Mouse (Mus musculus) kidney, embryonic 16.5 days (tissue): ENCODE measurements at regions not wholly inside any gene's neighbourhood (a gene's known extent, or its start where the extent isn't known, plus 50 kb on each side); places are given as distances from the start of the nearest gene placed in this dataset.

Experiments used
- ATAC-seq: fragments of 200-750 bp; cut with Nextera tagmentation; 2 replicates; pipeline ENCODE4 v1.8.0; 2017; ENCODE audit warnings: moderate TSS enrichment; ENCODE audit not compliant: low FRiP score, low TSS enrichment
- H3K27ac ChIP-seq: fragments of 300-500 bp; sonication (generic); 2 replicates; pipeline ENCODE4 v1.5.1; 2014; ENCODE audit warnings: low read length
- H3K27me3 ChIP-seq: fragments of 300-500 bp; sonication (generic); 2 replicates; pipeline ENCODE4 v1.6.1; 2014; ENCODE audit warnings: low read length, control low read depth, mixed read lengths; ENCODE audit not compliant: insufficient read depth
- H3K36me3 ChIP-seq: fragments of 300-500 bp; sonication (generic); 2 replicates; pipeline ENCODE4 v1.6.1; 2014; ENCODE audit warnings: low read length, control low read depth, mixed read lengths; ENCODE audit not compliant: insufficient read depth
- H3K4me1 ChIP-seq: fragments of 300-500 bp; sonication (generic); 2 replicates; pipeline ENCODE4 v1.6.1; 2014; ENCODE audit warnings: low read length, control low read depth, mixed read lengths; ENCODE audit not compliant: insufficient read depth
- H3K4me2 ChIP-seq: fragments of 300-500 bp; sonication (generic); replicated peaks from 2 replicates; pipeline ENCODE4 v1.6.1; 2014; ENCODE audit warnings: low read depth, low read length
- H3K4me3 ChIP-seq: fragments of 300-500 bp; sonication (generic); 2 replicates; pipeline ENCODE4 v1.5.1; 2014; ENCODE audit warnings: mild to moderate bottlenecking, low read length
- H3K9ac ChIP-seq: fragments of 300-500 bp; sonication (generic); replicated peaks from 2 replicates; pipeline ENCODE4 v1.6.1; 2014; ENCODE audit warnings: low read length
- H3K9me3 ChIP-seq: fragments of 300-500 bp; sonication (generic); 2 replicates; pipeline ENCODE4 v1.6.1; 2016; ENCODE audit warnings: low read length, control low read depth
- WGBS: fragments of 180-500 bp; shearing (Covaris S2); extraction: QIAGEN DNeasy Blood & Tissue Kit; methylation state at CpG from one replicate; pipeline ENCODE4 v1.1.7; 2014; 5-methylcytosine and 5-hydroxymethylcytosine counted together

DNA sequence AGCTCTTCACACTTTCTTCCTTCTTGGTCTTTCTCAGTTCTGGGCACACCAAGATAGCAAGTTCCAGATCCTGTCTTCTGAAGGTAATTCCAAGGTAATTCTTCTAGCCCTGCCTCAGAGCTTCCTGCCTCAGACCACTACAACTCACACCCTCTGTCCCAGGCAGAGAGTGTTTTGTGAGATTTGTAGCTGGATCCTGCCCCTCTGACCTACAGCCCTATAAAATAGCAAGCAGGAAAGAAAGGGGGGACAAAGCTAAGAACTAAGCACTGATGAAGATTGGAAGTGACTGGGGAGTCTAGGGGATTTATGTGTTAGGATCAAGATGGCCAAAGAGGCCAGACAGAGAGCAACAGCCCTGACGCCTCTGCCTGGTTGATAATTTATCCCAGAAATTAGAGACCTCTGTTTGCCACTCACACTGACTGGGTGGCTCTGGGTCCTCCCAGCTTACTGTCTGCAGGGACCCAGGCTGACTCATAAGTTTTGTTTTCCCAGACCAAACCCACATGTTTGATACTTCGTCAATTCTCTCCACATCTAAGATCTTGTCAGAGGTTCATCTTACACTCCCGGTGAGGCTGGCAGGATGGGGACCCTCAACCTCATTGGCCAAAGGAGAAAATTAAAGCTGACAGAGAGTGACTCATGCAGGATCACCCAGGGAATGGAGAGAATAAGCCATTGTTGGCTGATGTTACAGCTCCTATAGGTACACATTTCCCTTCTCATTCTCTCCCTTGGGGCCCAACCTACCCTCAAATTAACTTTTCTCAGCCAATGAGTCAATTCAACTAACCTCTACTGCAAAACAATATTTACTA, 84.8 kb upstream of the Trabd2b start:
- H3K9me3 ChIP-seq = no peaks in the 10 kb centered on the region
- WGBS = 13% methylated on average over 3 of the region's 3 CpGs
- no peak overlapping the region for H3K9ac ChIP-seq
- H3K4me2 ChIP-seq = no peak overlapping the region
- no peaks in the 10 kb centered on the region for H3K36me3 ChIP-seq
- peak; percentile 95 for ATAC-seq
- peaks cover 8% of the 10 kb centered on the region; the same call in 1 of the 2 replicates for H3K27me3 ChIP-seq
- no peak overlapping the region for H3K4me3 ChIP-seq
- no peak overlapping the region for H3K27ac ChIP-seq
- H3K4me1 ChIP-seq = peaks cover 7% of the 10 kb centered on the region; the same call in 1 of the 2 replicates

DNA sequence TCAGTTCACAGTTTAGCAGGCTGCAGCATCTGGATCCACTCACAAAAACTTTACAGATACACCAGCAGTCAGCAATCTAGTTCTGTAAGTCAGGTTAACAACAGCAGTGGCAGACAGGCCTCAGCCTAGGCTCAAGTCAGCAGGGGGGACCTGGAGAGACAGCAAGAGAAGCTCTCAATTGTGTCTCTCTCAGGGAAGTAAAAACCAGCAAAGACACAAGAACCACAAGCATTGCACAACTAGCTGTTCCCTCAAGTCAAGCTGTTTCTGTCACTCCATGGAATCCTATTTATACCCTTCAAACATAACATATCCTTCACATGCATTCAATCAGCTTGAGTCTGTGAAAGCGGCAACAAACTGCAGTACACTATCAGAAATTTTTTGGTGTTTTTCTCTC, 76.5 kb upstream of the Trabd2b start:
- ATAC-seq = no peak
- H3K4me2 ChIP-seq = no peak overlapping the region
- no peak overlapping the region for H3K4me3 ChIP-seq
- no peaks in the 10 kb centered on the region for H3K36me3 ChIP-seq
- H3K9ac ChIP-seq = no peak overlapping the region
- H3K27ac ChIP-seq = no peak overlapping the region
- peaks cover 10% of the 10 kb centered on the region for H3K27me3 ChIP-seq
- 90% methylated on average over 1 of the region's 1 CpGs for WGBS
- H3K4me1 ChIP-seq = no peaks in the 10 kb centered on the region
- H3K9me3 ChIP-seq = no peaks in the 10 kb centered on the region

DNA sequence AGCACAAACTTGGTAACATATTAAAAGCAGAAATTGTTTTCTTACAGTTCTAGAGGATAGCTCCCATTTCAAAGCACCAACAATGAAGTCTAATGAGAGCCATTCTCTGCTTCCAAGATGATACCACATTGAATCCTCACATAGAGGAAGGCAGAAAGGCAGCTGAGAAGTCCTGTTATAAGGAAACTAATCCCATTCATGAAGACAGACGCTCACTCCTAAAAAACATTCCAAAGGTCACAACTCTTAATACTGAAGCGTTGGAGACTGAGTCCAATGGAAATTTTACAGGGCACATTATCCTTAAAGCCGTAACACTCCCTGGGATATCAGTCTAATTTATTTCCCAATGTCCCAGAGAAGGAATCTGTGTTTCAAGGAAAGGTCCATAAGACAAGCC, 75.4 kb upstream of the Trabd2b start:
- Histone ChIP-seq H3K9me3 (no peaks in the 10 kb centered on the region), H3K4me2 (no peak overlapping the region), H3K4me3 (no peak overlapping the region), H3K27me3 (peaks cover 10% of the 10 kb centered on the region), H3K9ac (no peak overlapping the region), H3K4me1 (0 out of 2 replicates have a peak, but pooled peaks cover under 1% of the 10 kb centered on the region), H3K27ac (no peak overlapping the region), H3K36me3 (no peaks in the 10 kb centered on the region)
- ATAC-seq = no peak
- whole genome bisulfite sequencing = 58% methylated on average over 3 of the region's 3 CpGs

DNA sequence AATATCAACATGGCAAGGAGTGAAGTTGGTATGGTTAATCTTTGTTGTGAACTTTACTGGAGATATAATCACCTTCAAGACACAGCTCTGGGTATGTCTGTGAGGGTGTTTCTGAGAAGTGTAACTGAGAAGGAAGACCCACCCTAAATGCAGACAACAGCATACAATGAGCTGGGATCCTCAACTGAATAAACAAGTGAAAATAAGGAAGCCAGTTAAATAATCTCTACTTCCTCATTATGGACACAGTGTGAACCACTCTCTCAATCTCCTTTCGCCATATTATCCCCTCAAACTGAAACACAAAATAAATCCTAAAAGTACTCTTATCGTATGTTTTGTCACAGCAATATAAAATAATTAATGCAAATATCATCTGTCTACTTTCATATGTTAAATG, 71.7 kb upstream of the Trabd2b start:
- H3K4me2 ChIP-seq = no peak overlapping the region
- 0 out of 2 replicates have a peak, but pooled peaks cover 3% of the 10 kb centered on the region for H3K4me1 ChIP-seq
- peaks cover 8% of the 10 kb centered on the region for H3K27me3 ChIP-seq
- H3K9me3 ChIP-seq = no peaks in the 10 kb centered on the region
- no peak overlapping the region for H3K4me3 ChIP-seq
- no peak for ATAC-seq
- no peak overlapping the region for H3K9ac ChIP-seq
- no peak overlapping the region for H3K27ac ChIP-seq
- 89% methylated on average over 2 of the region's 2 CpGs for WGBS
- H3K36me3 ChIP-seq = no peaks in the 10 kb centered on the region

DNA sequence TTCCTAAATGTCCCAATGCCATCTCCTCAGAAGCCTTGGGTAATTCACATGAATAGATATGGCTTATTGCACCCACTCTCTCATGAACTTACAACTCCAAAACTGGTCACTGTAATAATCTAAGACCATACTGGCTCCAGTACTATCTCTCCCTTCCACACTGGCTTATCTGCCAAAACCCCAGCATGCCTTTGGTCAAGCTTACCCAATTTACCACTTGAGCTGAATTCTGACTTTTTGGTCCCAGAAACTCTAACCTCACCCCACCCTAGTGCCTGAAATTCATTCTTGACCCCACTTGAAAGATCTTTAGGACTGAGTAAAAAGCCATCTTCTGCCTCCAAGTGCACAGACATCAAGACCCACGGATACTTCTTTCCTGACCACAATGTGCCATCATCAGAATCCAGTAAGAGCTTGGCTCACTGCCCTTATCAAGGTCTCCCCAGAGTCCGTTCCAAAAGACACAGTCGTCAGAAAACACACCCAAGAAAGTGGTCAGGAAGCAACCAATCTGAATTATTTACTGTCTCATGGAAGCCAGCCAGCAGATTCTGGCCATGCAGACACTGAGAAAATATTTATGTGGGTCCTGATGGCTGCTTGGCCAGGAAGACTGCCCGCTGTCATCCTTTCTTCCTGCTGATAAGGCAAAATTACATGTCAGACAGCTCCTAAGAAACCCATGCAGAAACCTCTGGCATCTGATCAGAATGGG, 70.3 kb upstream of the Trabd2b start:
- Histone ChIP-seq H3K4me3 (no peak overlapping the region), H3K27ac (no peak overlapping the region), H3K9me3 (no peaks in the 10 kb centered on the region), H3K36me3 (no peaks in the 10 kb centered on the region), H3K4me2 (no peak overlapping the region), H3K9ac (no peak overlapping the region), H3K27me3 (peaks cover 8% of the 10 kb centered on the region), H3K4me1 (0 out of 2 replicates have a peak, but pooled peaks cover 6% of the 10 kb centered on the region)
- ATAC-seq = peak; percentile 55; the same call in 1 of the 2 replicates
- 33% methylated on average over 4 of the region's 4 CpGs for WGBS

DNA sequence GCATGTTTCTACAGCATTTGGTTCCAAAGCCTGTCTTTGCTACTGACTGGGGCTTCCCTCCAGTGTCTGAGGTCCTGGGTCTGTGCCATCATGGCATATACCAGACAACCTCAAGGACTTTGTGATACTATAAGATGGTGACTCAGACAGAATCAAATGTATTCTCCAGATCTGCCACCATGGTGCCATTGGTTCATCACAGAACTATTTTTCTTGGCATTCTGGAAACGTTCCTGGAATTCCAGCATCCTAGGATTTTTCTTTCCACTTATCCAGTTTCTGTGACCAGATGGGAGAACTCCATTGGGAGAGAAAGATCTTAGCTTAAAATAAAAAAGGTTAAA, 69.8 kb upstream of the Trabd2b start:
- Histone ChIP-seq H3K4me1 (0 out of 2 replicates have a peak, but pooled peaks cover 6% of the 10 kb centered on the region), H3K27ac (no peak overlapping the region), H3K27me3 (peaks cover 8% of the 10 kb centered on the region), H3K9me3 (no peaks in the 10 kb centered on the region), H3K4me2 (no peak overlapping the region), H3K4me3 (no peak overlapping the region), H3K36me3 (no peaks in the 10 kb centered on the region), H3K9ac (no peak overlapping the region)
- WGBS = 43% methylated on average over 1 of the region's 1 CpGs
- ATAC-seq = no peak

DNA sequence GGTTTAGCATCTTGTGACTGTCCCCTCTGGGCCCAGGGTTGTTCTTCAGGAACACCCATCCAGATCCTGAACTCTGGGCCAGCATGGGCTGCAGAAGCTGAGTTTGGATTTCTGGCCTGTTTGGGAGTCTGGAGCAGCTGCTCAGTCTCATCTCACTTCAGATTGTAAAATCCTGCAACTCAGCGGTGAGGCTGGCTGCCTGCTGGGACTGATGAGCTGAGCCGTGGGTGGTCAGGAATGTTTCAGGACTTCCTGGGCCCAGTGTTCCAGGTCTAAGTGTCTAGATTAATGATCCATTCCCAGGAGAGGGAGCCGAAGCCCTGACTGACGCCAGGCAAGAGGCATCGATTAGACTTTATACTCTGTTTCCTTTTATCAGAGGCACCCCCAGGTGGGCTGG, 66.7 kb upstream of the Trabd2b start:
- 0 out of 2 replicates have a peak, but pooled peaks cover 7% of the 10 kb centered on the region for H3K4me1 ChIP-seq
- no peak overlapping the region for H3K9ac ChIP-seq
- no peaks in the 10 kb centered on the region for H3K27me3 ChIP-seq
- peak; percentile 83 for ATAC-seq
- 13% methylated on average over 5 of the region's 5 CpGs for WGBS
- H3K4me3 ChIP-seq = no peak overlapping the region
- no peaks in the 10 kb centered on the region for H3K36me3 ChIP-seq
- no peak overlapping the region for H3K27ac ChIP-seq
- no peaks in the 10 kb centered on the region for H3K9me3 ChIP-seq
- H3K4me2 ChIP-seq = no peak overlapping the region

DNA sequence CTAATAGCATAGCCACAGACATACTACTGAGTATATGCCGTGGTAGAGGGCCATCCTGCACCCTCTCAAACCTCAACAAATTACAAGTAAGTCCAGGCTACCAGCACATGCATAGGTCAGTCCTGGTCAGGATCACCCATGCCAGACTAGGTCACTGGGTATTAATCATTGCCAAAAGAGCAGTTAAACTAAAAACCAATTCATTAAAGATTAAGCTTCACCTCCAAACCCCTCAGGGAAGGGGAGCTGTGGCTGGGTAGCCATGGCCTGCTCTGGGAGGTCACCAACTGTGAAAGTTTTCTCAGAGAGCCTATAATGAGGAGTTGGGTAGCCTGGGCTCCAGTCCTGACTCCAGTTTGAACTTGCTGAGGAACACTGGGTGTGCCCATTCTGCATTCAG, 61.4 kb upstream of the Trabd2b start:
- peak overlapping the region; percentile 83 for H3K27ac ChIP-seq
- no peaks in the 10 kb centered on the region for H3K9me3 ChIP-seq
- 0 out of 2 replicates have a peak, but pooled peaks cover 3% of the 10 kb centered on the region for H3K4me1 ChIP-seq
- H3K9ac ChIP-seq = no peak overlapping the region
- no peak overlapping the region for H3K4me3 ChIP-seq
- peak; percentile 94 for ATAC-seq
- no peaks in the 10 kb centered on the region for H3K27me3 ChIP-seq
- 54% methylated on average over 1 of the region's 1 CpGs for WGBS
- H3K36me3 ChIP-seq = no peaks in the 10 kb centered on the region
- H3K4me2 ChIP-seq = no peak overlapping the region

DNA sequence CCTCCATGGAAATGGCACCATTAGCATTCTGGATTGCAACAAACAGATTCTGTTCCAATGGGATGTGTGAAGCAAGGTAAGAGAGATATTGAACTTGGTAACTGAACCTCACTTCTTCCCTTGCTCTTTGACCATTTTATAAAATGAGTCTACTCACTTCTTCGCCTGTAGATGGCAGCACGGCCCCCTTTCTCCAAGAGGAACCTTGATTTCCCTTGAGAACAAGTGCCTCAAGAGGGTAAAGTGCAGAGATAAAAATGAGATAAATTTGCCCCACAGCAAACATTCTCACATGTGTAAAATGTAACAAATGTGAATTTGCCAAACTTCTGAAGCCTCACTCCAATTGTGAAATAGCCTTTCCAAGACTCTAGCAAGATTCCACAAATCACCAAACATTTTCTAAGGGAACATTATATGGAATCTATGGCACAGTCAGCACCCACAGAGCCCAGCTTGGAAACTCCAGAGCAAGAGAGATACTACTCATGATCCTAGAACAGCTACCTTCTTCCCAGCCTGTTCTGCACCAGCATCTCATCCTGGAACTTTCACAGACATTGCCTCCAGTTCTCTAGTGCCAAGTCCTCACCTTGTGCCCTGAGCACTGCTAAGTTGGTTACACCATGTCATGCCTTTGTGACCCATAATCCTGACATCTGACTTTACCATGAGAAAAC, 60.3 kb upstream of the Trabd2b start:
- peak overlapping the region; percentile 83 for H3K27ac ChIP-seq
- WGBS = 0% methylated on average over 2 of the region's 2 CpGs

More for the DNA sequence above, 60.3 kb upstream of the Trabd2b start:
- no peak for ATAC-seq
- H3K27me3 ChIP-seq = no peaks in the 10 kb centered on the region
- H3K9me3 ChIP-seq = no peaks in the 10 kb centered on the region
- H3K4me1 ChIP-seq = 0 out of 2 replicates have a peak, but pooled peaks cover 3% of the 10 kb centered on the region
- H3K4me2 ChIP-seq = no peak overlapping the region
- H3K36me3 ChIP-seq = no peaks in the 10 kb centered on the region
- no peak overlapping the region for H3K4me3 ChIP-seq
- no peak overlapping the region for H3K9ac ChIP-seq
